Mouse (Mus musculus) stomach, adult 2 months (tissue): ENCODE data around the gene Slc7a14. TPM values are rescaled to one million over a fixed set of nuclear protein-coding genes. Genes with fewer than 3 reads are reported as not detected.

Source experiments
- polyA plus RNA-seq: library from polyadenylated mRNA; depleted of rRNA; stranded (reverse); fragments of >200 nt; gene quantifications from 2 replicates; pipeline ENCODE4 v1.2.3, GENCODE M21; 2012; rRNA removed

Slc7a14 gene
- polyA plus RNA-seq = 0.19 and 0.31 TPM in 2 replicates

DNA sequence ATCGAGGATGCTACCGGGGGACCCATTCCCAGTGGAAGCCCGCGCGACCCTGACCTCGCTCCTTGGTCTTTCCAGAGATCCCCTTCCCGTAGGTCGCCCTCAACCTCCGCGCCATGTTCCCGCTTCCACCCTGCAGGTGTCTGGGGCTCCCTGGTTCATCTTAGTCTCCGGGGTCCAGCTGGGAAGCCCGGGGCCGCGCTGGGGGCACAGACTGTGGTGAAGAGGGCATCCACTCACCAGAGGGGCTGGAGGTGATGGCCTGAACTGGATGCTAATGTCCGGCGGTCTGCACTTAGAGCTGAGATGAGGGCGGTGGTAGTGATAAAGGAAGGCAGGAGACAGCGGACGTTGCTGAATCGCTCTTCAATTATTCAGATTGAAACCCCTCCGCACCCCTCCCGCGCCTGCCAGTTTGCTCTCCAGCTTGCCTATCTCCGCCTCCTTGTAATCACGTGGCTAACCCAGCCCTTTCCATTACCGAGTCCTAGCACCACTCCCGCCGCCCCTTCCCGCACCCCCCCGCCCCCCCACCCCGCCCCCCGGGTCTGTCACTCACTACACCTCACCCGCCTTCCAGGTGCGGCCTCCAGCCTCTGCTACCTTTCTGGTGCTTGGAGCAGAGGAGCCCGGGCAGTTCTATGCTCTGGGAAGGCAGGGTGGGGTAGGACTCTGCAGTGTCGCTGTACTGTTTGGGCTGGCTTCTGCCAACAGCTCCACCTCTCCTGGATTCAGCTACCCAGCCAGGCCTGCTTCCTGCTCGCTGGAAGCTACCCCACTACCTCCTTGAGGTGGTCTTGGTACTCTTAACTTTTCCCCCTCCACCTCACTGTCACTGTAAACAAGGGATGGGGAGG lies at the start of gene Slc7a14:
TSS of gene Slc7a14 (minus strand) at position 445 of the 854 bp plus-strand sequence.

Other genes with a start within 250 kb of the Slc7a14 start
- 0.62 and 1.1 TPM in 2 replicates for gene Skil, start 215.3 kb downstream of the Slc7a14 start, polyA plus RNA-seq
- 0.04 and 0.09 TPM in 2 replicates for gene Cldn11, start 160.5 kb downstream of the Slc7a14 start, polyA plus RNA-seq